Mouse (Mus musculus) natural killer cell, adult 2 months (primary cell): ENCODE measurements around the gene Apol8.

ENCODE experiments used
- DNase-seq, 2 experiments: peaks; one replicate each; pipeline ENCODE4 v3.0.0; 2022; ENCODE audit warnings: low spot score in 2 of 2

The Apol8 gene

GRCm38 (mm10) chr15:77756848-77757247, at the start of gene Apol8:
Gene Apol8 (minus strand): TSS chr15:77757003.
- peak; percentile 45 to 62 for DNase-seq

- DNase-seq = peak; percentile 65 to 68
Measured at GRCm38 (mm10) chr15:77805657-77806056, 48.9 kb upstream of the Apol8 start.

- no peak for DNase-seq
Measured at GRCm38 (mm10) chr15:77804949-77805348, 48.1 kb upstream of the Apol8 start.

DNA sequence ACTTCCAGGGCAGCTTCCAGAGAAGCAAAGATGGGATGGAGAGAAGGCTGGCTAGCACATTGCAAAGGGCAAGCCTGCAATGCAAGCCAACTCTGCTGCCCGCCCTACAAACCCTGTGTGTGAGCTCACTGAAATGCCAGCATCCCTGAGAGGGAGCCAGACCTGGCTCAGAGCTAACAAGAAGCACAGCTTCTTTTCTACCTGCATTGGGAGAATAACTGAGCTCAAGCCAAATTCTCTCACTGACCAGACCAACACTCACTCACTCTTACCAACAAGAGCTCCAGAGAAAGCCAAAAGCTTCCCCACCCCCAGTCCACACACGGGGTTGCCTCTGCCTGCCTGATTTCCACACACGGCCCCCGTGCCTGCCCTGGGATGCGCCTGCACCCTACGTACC, 47.7 kb upstream of the Apol8 start:
- no peak for DNase-seq

DNA sequence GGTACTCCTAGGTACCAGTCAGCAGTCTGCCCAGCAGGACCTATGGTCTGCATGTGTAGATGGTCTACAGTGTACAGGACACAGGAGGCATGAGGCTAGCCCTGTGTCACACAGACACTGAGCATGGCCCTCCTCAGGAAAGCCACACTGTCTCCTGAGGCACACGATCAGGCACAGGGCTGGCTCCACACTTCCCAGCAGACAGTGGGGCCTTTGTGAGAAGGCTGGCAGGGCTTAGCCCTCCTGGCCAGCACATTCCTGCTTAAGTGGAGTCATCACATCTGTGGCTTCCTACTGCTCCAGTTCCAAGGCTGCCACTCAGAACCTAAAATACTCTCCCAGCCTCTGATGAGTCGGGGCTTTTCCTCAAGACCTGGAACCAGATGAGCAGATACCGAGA, 46.9 kb upstream of the Apol8 start:
- DNase-seq = no peak

- no peak for DNase-seq
Measured at GRCm38 (mm10) chr15:77802992-77803391, 46.2 kb upstream of the Apol8 start.

DNA sequence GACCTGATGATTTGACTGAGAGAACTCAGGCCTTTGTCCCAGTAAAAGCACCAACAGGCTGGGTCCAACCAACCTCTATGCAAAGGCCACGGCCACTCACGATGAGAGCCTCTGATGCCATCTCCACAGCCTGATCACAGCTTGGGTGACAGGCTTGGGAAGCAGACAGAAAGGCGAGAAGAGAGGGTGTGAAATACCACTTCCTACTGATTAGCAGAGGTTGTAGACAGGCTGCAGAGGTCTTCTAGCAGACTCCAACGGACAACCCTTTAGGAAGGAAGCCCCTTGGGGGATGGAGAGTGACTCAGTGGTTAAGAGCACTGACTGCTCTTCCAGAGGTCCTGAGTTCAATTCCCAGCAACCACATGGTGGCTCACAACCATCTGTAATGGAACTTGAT, 44.4 kb upstream of the Apol8 start:
- DNase-seq = peak; percentile 71 to 84

- DNase-seq = peak; percentile 86 to 88
Measured at GRCm38 (mm10) chr15:77800511-77800910, 43.7 kb upstream of the Apol8 start.

GRCm38 (mm10) chr15:77799491-77800474, 43.0 kb upstream of the Apol8 start:
- peak; percentile 27 to 41 for DNase-seq

DNA sequence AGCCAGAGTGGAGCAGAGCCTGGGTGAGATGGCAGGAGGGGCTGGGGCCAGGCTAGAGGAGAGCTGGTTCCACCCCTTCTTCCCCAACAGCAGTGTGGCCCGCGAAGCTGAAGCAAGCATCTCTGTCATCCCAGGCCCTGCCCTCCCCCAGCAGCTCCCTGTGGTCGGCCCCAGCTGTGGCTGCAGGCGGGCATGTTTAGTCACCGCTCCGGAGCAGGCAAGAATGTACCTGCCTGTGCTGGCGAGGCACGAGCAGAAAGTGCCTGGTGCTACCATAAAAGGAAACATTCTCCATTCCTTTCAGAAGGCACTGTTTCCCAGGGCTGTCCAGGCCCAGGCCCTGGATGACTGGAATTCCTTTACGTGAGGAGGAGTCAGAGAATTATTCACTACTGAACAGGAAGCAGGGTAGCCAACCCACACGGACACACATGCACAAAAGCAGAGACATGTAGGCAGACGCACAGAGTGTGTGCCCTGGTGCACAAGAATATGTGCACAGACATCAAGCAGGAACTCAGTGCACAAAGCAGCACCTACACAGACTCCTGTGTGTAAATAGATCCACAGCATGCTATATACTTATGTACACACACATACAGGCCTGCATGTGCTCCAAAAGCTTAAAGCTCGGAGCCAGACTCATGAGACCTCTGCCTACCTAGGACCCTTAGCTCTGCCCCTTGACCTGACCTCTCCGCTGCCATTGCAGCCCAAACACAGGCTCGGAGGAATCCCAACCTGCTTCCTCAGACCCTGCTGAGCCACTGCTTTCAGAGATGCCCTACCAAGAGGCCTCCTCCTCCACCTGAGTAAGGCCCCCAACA, 42.1 kb upstream of the Apol8 start:
- DNase-seq = peak; percentile 71 to 73

DNA sequence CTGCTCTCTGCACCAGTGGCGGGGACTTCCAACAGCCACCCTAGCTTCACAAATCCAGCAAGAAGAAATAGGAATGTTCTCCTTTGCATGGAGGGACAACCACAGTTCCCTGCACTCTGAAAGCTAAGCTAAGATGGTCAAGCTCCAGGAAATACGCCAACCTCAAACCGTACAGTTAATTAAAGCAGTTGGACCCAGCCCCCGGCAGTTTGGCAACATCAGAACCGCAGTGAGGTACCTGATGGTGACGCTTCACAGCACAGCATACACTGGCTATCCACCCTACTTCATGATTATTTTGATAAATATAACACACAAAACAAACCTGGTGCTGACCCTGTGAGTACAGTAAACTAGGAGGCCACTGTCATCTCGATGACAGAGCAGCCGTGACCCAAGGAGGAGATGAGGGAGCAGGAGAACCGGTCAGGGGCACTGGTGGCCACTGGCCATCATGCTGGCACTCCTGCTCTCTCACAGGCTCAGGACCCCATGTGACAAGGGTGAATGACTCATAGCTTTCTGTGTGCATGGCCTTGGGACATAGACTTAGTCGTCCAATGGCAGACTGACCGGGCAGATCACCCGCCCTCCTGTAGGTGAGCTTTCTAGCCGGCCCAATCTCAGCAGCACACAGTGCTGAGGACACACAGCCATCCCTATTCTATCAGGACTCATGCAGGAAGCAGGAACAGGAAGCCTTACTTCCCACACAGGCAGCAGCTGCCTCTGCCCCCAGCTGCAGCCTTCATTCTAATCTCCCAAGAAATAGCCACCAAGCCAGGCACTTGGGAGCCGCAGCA, 41.0 kb upstream of the Apol8 start:
- peak; percentile 21 to 48 for DNase-seq

DNA sequence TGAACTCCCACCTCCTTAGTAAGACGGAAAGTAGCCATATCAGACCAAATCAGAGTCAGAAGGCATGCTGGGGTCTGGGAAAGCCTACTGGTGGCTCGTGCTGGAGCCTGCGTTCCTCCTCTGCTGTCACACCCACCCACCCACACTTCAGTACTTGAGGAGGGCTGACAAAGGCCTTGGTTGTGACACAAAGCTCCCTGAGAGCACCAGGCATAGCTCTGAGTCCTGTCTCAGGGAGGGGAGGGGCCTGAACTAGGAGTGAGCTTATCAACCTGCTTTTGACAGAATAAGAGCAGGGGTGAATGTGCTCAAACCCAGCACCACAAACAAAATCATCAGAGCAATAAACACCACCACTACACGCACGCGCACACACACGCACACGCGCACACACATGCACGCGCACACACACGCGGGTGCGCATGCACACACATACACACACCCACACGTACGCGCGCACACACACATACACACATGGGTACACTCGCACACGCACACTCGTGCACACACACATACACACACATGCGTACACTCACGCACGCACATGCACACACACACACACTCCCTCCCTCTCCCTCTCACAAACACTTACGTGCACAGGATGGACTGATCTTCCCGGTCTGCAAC, 39.7 kb upstream of the Apol8 start:
- no peak for DNase-seq

DNA sequence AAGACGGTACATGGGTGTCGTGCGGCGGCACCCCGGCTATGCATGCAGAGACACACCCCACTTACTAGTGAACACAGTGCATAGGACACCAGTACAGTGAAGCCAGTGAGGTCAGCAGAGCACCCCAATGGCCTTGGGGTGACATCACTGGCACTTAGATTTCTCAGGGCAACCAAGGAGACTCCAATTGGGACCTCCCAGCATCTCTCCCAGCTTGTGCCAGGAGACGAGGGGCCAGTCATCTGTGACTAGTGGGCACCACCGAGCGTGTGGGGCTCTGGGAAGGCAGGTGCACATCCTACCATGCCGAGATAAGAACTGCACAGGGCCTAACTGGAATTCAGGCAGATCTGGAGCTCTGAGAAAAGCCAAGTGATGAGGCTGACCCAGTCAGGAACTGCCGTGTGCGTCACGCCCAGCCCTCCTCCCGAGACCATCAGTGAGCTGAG, 38.1 kb upstream of the Apol8 start:
- no peak for DNase-seq

DNA sequence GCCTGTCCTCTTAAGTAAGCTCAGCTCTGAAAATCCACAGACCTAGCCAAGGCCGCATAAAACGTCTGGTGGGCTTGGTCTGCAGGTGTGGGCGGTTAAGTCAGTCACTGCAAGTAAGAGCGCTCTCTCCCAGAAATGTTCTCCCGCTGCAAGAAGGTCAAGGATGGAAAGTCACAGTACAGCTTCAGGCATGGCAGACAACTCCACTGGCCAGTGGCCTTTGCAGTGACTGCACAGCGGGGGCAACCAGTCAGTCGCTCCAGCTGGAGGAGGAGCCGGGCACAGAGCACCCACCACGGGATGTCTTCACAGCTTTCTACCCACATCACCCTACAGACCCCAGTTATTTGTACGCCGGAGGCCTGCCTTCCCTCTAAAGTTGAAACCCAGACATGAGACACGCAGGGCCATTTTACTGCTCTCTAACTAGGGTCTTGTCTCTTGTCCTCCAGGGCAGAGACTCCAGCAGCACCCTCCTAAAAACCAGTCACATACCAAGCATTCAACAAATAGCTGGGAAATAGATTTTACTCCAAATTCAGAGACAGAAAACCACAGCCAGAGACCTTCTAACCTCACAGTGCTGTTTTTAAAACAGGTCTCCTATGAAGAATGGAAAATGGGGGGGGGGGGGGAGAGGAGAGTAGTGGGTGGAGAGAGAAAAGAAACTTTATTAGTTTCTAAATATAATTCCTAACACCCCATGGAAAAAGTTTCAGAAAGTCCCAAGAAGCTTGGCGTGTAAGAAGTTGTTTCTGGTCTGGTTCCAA, 37.5 kb upstream of the Apol8 start:
- DNase-seq = no peak

GRCm38 (mm10) chr15:77793554-77793953, 36.8 kb upstream of the Apol8 start:
- DNase-seq = no peak

- DNase-seq = no peak
Measured at GRCm38 (mm10) chr15:77793094-77793493, 36.3 kb upstream of the Apol8 start.

- DNase-seq = no peak
Measured at GRCm38 (mm10) chr15:77792056-77792455, 35.3 kb upstream of the Apol8 start.

DNA sequence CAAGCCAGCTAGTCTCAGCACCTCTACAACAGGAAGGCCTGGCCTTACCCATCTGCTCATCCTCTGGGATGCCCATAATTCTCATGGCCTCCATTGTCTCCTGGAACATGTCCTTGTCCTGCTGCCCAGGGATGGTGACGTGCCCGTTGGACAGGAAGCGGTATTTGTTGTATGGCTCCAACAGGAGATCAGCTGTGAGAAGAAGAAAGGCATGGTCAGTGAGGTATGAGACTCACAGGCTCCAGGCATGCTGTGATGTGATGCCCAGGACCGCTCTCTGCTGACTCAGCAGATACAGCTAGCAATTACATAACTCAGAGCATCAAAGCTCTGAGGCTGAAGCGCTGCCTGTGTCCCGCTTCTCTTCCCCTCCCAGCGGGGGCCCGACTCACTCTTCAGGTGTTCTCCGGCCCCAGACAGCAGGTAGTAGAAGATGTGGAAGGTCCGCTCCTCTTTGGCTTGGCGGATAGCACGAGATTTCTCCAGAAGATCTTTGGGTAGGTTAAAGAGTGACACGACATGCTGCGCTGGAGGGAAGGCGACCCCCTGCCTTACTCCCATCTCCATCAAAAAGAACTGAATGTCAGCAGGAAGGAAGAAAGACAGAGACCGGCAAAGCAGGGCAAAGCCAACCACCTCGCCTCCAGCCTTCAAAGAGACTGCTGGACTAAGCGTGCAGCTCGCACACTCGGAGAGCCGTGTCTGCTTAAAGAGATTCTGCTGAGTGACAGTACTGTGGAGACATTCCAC, 34.0 kb upstream of the Apol8 start:
- no peak for DNase-seq

DNA sequence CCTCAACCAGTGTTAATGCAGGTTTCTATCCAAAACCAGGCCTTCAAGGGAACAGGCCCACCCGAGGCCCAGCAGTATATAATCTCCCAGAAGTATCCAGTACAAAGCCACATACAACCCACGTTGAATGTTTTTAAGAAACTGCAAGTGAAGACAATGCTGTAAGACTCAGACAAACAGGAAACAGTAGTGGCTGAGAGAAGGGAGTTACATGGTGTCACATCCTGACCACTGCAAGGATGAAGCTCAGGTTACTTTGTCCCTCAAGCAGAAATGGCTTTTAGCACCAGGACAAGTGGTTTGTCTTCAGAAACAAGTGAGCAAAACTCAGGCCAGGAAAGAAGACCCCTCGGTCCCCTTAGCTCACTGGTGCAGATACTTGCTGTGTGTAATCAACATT, 32.4 kb upstream of the Apol8 start:
- DNase-seq = peak; percentile 32 to 37

DNA sequence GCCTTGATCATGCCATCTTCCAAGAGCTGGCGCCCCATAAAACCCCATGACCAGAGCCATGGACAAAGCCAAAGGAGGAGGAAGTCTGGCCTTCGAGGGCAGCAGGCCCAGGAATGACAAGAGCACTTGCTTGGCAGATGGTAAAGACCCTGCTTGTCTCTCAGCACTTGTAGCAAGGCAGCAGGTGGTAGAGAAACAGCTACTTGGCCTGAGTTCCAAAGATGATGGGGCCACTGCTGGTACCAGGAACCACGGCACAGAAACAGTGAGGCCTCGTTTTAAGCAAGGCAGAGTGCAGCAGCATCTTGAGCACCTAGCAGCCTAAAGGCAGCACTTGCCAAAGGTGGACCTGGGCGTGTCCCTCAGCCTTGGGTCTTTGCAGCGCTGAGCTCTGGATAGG, 31.6 kb upstream of the Apol8 start:
- DNase-seq = no peak
